Mouse (Mus musculus) embryo, embryonic 11.5 days (tissue): ENCODE data around the gene Tarbp2.

Experiments used
- DNase-seq: peaks from one replicate; pipeline ENCODE4 v3.0.0-alpha.2; 2012; ENCODE audit warnings: low read depth, low spot score

Gene Tarbp2

DNA sequence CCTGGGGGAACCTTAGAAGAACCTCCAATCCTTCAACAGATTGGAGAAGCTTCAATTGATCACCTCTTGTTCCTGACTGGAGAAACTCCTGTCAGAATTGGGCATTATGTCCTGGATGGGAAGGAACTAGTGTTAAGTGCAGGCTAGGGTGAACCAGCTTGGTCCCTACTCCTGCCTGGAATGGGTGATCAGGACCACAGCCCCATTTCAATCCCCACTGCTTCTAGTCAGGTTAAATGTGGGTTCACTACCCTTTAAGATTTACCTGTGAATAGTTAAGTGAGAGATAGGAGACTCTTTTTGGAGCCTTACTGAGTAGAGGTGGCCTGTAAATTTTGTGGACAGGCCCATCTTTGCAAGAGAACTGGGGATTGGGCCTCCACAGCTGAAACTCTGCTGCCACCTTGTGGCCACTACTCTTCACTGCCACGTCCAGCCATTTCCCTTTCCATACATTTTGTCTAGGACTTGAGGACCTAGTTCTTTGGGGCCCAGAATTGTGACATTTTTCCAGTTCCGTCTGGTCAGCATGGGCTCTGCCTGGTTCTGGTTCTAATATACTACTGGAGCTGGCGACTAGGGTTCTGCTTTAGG lies 7.0 kb downstream of the Tarbp2 start, which contains the start of gene Npff:
Gene Npff (minus strand): TSS at position 51 of the 594 bp plus-strand sequence.
- DNase-seq, result peak; percentile 62

DNA sequence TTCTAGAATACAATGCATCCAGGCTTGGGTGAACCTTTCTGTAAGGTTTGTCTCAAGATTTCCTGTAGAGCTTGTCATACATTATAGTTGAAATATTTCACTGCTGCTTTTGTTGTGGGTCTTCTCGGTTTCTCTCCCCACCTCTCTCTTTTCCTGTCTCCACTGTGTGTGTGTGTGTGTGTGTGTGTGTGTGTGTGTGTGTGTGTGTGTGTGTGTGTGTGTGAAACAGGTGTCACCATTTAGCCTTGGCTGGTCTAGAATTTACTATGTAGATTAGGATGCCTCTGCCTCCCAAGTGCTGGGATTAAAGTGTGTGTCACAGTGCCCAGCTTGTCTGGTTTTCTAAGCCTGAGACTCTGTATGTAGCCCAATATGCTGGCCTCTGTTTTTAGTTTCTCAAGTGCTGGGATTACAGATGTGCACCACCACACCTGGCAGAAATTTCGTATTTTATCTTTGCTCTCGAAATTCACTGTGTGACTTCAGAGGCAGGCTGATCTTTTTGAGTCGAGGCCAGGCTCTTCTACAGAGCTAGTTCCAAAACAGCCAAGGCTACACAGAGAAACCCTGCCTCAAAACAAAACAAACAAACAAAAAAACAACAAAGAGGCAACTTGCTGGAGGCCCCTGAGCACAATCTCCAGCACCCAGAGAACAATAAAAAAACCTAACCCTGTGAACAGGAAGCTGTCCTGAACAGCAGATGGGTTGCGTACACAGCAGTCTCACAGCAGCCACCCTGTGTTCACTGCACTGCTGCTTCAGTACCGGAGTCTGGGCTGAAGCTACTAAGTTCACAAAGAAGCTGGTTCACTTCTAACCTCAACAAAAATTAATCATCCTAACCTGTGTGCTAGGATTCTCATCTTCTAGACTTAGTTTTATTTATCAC lies 8.4 kb downstream of the Tarbp2 start:
- DNase-seq, result no peak

DNA sequence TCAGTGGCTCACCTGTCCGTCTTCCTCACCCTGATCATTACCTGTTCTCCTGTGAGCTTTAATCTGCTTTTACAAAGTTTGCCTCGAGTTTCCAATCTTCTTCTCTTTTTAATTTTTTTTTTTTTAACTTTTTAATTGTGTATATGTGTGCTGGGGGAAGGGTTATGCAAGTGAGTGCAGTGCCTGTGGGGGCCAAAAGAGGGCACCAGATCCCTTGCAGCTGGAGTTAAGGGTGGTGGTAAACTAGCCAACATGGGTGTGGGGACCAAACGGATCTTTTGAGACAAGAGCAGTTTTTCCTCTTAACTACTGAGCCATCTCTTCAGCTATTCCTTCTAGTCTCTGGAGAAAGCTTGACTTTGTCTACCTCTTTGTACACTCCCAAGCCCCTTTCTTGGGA lies 9.9 kb downstream of the Tarbp2 start:
- no peak for DNase-seq

DNA sequence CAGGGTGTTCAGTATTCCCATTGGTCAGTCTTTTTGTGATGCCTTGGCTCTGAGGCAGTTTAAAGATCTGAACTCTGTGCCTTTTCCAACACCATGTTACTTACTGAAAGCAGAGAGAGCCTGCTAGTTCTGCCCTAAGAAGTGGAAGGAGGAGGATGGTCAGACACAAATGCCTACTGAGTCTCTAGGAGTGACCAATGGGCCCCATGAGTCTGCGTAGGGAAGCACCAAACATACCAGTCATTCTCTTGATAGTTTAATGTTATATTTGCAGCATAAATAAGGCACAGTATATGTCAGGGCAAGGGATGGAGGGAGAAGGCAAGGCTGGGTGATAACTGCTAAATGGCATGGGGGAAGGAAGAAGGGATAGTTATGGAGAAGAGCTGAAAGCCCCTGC lies 10.4 kb downstream of the Tarbp2 start:
- DNase-seq, result no peak

DNA sequence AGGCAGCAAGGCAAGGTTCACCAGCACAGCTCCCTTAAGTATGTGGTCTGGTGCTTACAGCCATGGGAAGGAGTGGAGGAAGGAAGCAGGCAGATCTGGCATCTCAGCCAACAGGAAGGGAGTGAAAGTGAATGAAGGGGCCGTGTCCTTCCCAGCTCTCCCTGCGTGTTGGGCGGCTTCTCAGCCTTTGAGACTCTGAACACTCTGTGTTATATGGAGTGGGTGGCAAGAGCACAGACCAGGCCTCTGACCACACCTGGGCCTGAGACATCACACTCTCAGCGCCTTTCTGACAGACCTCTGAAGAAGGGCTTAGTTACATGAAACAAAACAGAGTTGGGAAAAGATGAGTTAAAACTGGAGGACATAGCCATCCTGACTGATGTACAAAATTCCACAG lies 12.6 kb downstream of the Tarbp2 start:
- no peak for DNase-seq

DNA sequence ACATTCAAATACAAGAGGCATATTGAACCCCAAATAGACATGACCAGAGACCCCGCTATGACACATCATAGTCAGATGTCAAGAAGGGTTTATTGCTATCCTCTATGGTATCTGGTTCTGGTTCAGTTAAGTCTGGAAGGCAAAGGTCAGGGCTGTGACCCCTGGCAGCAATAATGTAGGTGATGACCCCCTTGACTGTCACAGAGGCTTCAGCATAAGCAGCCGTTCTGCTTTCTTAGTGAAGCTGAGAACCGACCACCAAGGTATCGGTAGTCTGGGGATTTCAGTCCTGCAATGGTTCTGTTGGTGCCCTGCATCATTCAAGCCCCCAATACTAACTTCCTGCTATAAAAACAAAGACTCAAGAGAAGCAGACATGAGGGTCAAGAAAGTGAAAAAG lies 13.6 kb downstream of the Tarbp2 start:
- no peak for DNase-seq

DNA sequence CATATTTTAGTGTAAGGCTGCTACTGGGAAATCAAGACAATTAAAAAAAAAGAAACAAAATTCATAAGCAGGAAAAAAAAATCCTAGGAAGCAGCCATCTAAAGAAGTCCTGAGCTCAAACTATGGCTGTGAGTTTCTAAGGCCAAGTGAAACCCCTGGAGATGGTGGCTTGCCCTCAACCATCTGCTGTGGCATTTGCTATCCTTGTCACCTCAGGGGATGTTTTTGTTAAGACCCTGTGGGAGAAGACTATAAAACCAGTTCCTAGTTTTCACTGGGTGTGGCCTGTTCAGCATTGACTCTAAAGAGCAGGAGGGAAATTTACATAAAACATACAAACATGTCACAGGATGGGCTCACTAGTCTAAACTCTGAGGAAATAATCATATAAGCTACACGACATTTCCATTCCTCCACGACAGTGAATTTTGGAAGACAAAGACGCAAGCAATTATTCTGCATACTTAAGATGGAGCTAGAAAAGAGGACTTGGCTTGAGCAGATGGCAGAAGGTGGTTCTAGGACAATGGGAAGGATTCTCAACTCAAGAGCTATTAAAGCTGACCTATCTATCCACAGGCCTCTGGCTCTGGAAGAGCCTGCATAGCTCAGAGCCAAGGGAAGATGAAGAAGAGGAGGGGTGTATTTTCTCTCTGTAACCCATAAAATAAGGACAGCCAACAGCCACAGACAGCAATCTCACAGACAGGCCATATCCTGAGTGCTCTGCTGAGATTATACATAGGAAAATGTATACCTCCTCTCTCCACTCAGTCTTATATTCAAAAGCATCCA lies 14.3 kb downstream of the Tarbp2 start:
- no peak for DNase-seq

DNA sequence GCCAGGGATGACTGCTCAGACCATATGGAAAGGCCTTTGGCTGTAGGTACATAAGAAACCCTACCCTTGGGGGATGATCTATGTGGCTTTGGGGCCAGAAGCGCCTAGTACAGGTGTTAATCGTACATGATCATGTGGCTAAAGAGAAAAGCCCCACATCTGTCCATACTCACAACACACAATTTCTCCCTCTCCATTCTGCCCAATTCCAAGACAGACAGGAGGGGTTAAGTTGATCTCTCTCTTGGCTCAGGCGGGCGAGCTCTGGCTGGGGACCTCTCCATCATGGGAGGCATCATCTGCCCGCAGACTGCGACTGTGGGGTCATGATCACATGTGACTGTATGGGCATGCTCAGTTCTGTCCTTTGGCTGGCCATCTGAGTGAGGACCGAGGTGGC lies 15.9 kb downstream of the Tarbp2 start:
- no peak for DNase-seq

DNA sequence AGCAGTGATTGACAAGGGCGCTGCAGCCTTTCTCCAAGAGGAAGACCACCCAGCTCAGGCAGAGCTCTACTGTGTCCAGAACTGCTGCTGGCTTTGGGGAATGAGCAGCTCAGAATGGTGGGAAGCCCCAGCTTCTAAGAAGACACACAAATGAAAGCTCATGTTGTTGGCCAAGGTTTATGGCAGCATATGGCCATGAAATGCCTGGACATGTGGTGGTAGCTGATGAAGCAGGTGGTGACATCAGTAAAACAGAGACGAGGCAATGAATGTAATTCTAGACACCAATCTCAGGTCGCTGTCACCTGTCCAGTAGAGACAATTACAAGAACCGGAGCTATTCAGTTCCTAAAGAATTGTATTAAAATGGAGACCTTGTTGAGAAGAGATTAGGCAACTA lies 26.8 kb downstream of the Tarbp2 start:
- DNase-seq, result no peak

DNA sequence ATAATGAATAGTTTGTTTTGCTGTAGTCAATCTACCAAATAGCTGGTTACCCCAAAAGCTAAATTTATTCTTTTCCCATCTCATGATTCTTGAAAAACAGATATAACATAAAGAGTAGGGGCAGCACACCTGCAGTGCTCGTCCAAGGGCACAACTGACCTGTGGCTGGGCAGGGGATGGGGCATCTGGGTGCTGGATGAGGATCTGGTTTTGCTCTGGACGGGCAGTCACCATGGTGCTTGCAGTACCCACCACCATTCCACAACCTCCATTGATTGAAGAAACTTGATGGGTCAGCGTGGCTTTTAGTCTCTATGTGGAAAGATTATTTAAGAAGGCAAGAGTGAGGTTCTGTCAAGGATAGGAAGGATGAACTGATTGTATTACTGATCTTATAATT lies 28.3 kb downstream of the Tarbp2 start:
- DNase-seq, result no peak

DNA sequence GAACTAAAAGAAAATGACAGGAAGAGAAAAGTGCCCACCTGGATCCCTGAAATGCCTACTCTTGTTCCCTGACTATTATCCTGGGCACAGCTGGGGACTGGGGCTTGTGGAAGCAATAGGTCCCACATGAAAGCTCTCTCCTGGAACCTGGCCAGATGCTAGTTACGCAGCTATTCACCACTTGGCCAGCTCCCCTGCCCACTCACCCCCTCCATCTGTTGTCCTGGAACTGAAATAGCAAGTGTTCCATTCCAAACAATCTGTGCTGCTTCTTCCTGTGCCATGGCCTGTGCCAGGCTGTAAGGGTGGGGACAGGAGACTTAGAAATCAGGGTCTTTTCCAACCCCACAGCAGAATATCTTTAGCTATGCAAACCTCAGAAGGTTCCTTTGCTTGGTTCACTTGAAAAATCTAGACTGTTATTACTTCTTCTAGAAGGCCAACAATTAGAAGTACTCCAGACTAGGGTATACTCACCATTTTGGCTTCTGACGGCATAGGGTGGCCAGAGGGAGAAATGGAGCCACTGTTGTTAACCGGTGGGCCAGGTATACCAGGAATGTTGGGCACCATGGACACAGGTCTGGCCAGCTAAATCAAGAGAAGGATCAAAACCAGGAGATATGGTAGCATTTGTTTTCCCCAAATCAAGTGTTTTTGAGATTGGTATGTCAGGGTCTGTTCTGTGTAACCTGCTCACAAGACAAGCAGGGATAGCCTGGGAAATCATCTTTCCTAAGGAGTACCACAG lies 28.9 kb downstream of the Tarbp2 start:
- no peak for DNase-seq

DNA sequence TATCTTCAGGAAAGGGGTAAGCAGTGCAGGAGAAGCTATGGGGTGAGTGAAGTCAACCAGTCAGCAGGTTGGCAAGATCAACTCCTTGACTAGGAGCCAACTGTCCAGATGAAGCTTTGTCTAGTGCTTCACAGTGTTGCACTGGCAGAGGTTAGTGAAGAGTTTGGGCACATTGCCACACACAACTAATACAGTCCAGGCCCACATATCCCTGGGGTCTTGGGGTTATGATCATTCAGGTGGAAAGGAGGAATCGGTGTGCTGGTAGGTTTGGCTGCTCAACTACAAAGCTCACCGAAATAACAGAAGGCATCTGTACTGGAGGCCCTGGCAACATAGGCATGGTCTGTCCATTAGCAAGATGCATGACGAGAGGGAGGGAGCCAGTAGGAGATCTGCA lies 29.5 kb downstream of the Tarbp2 start:
- DNase-seq, result no peak

DNA sequence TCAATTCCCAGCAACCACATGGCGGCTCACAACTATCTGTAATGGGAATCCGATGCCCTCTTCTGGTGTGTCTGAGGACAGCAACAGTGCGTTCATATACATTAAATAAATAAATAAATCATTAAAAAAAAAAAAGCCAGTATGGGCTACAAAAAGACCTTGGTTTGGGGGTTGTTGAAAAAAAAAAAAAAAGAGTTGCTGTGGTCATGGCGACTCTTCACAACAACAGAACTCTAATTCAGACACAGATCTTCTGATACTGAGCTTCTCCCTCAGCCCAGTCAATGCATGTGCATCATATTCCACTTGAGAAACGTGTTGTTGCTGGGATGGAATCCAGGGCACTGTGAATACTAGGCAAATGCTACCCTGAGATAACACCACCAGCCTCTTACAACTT lies 34.6 kb downstream of the Tarbp2 start:
- no peak for DNase-seq

DNA sequence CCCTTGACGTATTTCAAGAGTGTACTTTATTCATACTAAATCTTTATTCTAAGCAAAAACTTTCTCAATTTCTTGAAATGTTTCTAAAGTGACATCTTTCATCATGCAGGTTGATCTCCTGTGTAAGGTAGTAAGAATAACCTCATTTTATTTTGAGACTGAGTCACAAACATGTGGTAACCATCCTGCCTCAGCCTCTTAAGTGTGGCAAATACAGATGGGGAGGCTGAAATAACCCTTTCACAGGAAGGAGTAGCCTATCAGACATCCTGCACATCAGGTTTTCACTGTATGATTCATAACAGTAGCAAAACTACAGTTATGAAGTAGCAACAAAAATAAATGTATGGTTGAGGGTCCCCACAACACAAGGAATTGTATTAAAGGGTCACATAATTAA lies 37.6 kb downstream of the Tarbp2 start:
- DNase-seq, result no peak

DNA sequence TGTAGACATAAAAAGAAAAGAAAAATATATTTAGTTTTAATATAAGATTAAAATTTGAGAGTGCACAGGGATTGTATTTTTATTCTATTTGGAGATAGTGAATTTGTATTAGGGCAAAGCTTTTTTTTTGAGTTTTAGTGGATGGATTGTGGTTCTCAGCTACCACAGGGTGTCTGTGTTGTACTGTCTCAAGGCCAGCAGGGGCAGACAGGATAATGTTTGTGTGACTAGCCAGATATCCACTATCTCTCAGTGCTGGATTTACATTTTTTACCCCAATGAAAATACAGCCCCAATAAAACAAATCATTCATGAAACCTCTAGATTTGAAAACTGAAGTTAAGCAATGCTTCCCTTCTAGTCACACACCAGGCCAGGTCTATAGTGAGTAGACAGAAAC lies 39.6 kb downstream of the Tarbp2 start:
- no peak for DNase-seq

DNA sequence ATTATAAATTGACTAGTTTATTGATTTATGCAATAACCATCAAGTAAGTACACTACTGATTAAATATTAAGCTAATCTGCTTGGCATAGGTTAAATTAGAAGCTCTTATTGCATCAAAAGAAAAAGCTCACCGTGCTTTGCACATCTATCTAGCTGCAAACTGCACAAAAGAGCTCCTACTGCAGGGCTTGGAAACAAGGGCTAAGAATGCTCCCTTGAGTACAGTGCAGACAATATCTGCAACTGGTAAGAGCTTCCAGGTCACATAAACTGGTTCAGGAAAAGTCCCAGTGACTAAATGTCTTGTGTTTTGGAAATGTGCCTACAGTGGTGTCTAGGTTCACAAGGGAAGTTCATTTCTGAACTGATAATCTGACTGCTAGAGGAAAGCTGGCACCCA lies 44.5 kb downstream of the Tarbp2 start:
- DNase-seq, result no peak

DNA sequence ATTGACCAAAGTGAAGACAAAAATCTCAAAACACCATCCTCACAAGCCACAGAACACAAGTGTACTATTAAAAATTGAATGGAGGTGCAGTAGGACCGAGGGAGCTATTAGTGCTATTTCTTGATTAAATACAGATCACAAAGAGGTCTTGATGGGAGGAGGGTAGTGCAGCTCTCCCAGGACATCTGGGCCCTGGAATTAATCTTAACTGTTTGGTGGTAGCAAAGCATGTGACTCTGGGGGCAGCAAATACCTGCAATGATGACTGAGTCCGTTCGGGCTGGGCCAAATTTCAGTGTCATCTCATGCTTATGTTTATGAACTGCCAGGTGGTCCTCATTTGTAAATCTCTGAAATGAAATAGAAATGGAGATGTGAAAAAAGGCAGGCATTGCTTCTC lies 45.1 kb downstream of the Tarbp2 start:
- no peak for DNase-seq

DNA sequence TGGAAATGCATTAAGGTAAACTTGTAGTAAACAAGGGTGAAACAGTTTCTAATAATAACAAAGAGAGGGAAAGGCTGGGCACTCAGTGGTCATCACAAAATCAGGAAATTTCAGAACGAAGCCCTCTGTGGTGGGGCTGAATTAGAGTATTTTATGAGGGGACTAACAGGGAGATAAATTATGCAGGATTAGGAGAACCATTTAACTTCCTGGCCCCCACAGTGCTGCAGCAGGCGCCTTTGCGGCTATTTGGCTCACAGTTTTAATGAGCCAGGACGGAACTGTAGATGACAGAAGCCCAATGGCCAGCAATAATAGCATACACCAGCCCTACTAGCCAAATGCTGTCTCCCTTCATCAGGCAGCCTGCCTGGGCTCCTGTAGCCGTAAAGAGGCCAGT lies 45.7 kb downstream of the Tarbp2 start:
- no peak for DNase-seq

DNA sequence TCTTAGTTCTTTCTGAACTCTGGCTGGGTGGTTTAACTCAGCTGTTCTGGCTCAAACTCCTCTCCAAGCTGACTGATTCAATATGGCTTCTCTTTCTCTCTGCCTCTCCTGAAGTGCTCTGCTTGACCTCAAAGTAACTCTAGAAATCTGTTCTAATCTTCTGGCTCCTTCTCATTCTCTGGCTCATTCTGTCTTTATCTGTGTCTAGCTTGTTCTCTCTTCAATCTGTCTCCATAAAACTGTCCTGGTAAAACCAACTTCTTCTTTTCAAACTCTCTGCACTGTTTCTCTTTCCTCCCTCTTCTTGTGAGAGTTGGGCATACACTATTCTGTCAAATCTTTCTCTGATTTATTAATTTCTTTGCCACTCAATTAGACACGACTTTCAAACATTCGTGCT lies 49.9 kb downstream of the Tarbp2 start:
- DNase-seq, result no peak

DNA sequence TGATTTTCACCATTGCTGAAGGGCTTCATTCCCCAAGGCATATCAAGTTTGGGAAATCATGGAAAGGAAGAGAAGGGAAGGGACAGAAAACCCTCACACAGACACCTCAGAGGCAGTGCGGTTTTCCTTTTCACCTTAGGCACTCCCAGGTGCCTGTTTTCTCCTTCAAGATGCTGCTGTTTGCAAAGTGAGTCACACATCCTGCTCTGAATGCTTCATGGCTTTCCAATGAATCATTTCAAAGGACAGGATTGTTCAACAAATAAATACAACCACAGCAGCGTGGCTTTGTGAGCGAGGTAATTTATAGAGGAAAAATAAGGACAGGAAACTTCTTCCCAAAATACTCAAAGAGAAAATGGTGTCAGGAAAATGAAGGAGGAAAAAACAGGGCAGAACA lies 54.1 kb downstream of the Tarbp2 start:
- DNase-seq, result no peak
